Mouse (Mus musculus) heart, embryonic 15.5 days (tissue): ENCODE data around the gene Fhl3. TPM values are rescaled to one million over a fixed set of nuclear protein-coding genes. Genes with fewer than 3 reads are reported as not detected.

Source experiments
- ATAC-seq: fragments of 200-750 bp; cut with Nextera tagmentation; replicated peaks from 2 replicates; pipeline ENCODE4 v1.8.0; 2017; ENCODE audit warnings: low read depth, moderate TSS enrichment; ENCODE audit not compliant: insufficient number of reproducible peaks, insufficient read depth, low FRiP score
- H3K27ac ChIP-seq: fragments of 300-500 bp; sonication (generic); 2 replicates; pipeline ENCODE4 v1.5.1; 2015; ENCODE audit warnings: mild to moderate bottlenecking, inconsistent platforms
- H3K27me3 ChIP-seq: fragments of 300-500 bp; sonication (generic); 2 replicates; pipeline ENCODE4 v1.6.1; 2015; ENCODE audit warnings: inconsistent platforms
- H3K36me3 ChIP-seq: fragments of 300-500 bp; sonication (generic); 2 replicates; pipeline ENCODE4 v1.6.1; 2015; ENCODE audit warnings: mild to moderate bottlenecking, inconsistent platforms
- H3K4me1 ChIP-seq: fragments of 300-500 bp; sonication (generic); replicated peaks from 2 replicates; pipeline ENCODE4 v1.6.1; 2015; ENCODE audit warnings: inconsistent platforms
- H3K4me2 ChIP-seq: fragments of 300-500 bp; sonication (generic); 2 replicates; pipeline ENCODE4 v1.6.1; 2015; ENCODE audit warnings: inconsistent platforms, mild to moderate bottlenecking, moderate library complexity
- H3K4me3 ChIP-seq: fragments of 300-500 bp; sonication (generic); 2 replicates; pipeline ENCODE4 v1.5.1; 2015; ENCODE audit warnings: mild to moderate bottlenecking, inconsistent platforms
- H3K9ac ChIP-seq: fragments of 300-500 bp; sonication (generic); 2 replicates; pipeline ENCODE4 v1.6.1; 2015; ENCODE audit warnings: mild to moderate bottlenecking, inconsistent platforms
- H3K9me3 ChIP-seq: fragments of 300-500 bp; sonication (generic); replicated peaks from 2 replicates; pipeline ENCODE4 v1.6.1; 2016; ENCODE audit warnings: inconsistent platforms
- WGBS: fragments of 180-500 bp; shearing (Covaris S2); methylation state at CpG from one replicate; pipeline ENCODE4 v1.1.7; 2015; ENCODE audit warnings: mixed read lengths; 5-methylcytosine and 5-hydroxymethylcytosine counted together
- polyA plus RNA-seq: library from polyadenylated mRNA; unstranded; fragments of >200 nt; fragmentation: Nextera tagmentation; extraction: Ambion mirVana; gene quantifications from 2 replicates; pipeline ENCODE4 v1.2.1, GENCODE M21; 2015

Fhl3 gene
- polyA plus RNA-seq, 1 experiment from 2014 or later: 6.2 TPM

- H3K4me3 ChIP-seq: no peak overlapping the region
- H3K36me3 ChIP-seq: no peaks in the 10 kb centered on the region
- WGBS: 69% methylated on average over 15 of the region's 15 CpGs
- H3K27ac ChIP-seq: no peak overlapping the region
- peaks cover 98% of the 10 kb centered on the region for H3K27me3 ChIP-seq
- H3K4me1 ChIP-seq: 0 out of 2 replicates have a peak, but pooled peaks cover 3% of the 10 kb centered on the region
- H3K4me2 ChIP-seq: no peak overlapping the region
- no peak for ATAC-seq
- H3K9me3 ChIP-seq: no peaks in the 10 kb centered on the region
- H3K9ac ChIP-seq: no peak overlapping the region
These were observed 35.9 kb upstream of the Fhl3 start for GRCm38 (mm10) chr4:124664604-124665003.

DNA sequence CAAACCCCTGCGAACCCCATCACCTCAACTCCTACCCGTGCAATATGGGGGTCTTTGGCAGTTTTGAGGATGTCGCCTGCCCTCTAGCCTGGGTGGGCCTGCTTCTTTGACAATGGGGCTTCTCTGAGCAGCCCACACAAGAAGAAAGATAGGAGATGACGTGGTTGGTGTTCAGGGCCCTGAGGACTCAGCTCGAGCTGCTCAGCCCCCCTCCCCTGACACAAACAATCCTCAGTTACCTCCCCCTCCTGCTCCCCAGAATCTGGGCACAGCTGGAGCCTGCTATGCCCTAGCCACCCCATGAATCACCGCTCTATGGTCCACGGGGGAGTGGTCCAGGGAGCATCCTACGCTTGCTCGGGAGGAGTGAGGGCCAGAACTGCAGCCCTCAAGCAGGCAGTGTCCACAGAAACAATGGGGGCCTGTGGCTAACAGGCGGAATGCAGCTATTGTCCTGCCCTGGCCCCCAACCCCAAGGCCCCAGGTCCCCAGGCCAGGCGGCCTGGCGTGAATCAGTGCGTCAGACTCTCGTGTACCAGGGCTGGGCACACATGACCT, 32.9 kb upstream of the Fhl3 start:
- Histone ChIP-seq H3K4me2 (no peak overlapping the region), H3K36me3 (no peaks in the 10 kb centered on the region), H3K4me1 (peaks cover 13% of the 10 kb centered on the region), H3K4me3 (no peak overlapping the region), H3K9ac (no peak overlapping the region), H3K9me3 (no peaks in the 10 kb centered on the region), H3K27ac (no peak overlapping the region), H3K27me3 (peaks cover 94% of the 10 kb centered on the region)
- no peak for ATAC-seq
- 49% methylated on average over 14 of the region's 14 CpGs for WGBS

DNA sequence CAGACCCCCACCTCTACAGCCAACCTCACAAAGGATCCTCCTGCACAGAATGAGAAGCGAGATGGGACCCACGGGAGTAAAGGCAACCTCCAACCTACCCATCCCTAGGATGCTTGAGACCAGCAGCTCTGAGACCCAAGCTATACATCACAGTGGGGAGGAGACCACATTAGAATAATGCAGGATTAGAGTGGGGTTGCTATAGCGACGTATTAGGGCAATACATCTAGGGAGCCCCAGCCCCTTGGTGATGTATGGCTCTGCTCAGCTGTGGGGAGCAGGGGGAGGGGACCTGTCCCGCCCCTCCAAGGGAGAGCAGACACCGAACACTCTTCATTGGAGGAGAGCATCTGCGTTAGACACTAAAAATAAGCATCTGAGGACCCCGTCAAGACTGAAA, 32.4 kb upstream of the Fhl3 start:
- WGBS: 20% methylated on average over 8 of the region's 8 CpGs
- peaks cover 94% of the 10 kb centered on the region for H3K27me3 ChIP-seq
- H3K4me3 ChIP-seq: no peak overlapping the region
- no peak overlapping the region for H3K4me2 ChIP-seq
- H3K9ac ChIP-seq: no peak overlapping the region
- ATAC-seq: no peak
- H3K4me1 ChIP-seq: peaks cover 18% of the 10 kb centered on the region
- H3K36me3 ChIP-seq: no peaks in the 10 kb centered on the region
- H3K27ac ChIP-seq: no peak overlapping the region
- no peaks in the 10 kb centered on the region for H3K9me3 ChIP-seq

DNA sequence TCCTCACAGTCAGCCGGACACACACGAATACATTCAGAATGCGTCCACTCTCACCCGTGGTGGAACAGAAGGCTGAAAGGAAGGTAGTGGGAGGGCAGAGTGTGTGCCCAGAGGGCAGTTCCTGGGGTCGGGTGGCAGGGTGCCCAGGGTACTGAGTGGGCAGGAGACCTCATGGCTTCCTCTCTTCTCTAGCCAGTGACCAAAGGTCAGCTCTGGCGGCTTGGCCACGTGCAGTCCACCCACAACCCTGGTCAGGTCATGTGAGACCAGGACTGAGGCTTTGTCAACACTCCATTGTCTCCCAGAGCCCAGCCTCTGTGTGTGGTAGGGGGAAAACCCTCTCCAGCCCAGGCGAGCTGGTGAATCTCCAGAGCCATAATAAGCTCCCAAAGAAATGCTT, 30.3 kb upstream of the Fhl3 start:
- 64% methylated on average over 8 of the region's 8 CpGs for WGBS
- H3K27ac ChIP-seq: no peak overlapping the region
- no peaks in the 10 kb centered on the region for H3K36me3 ChIP-seq
- H3K4me1 ChIP-seq: peaks cover 19% of the 10 kb centered on the region
- no peak overlapping the region for H3K4me2 ChIP-seq
- H3K9ac ChIP-seq: no peak overlapping the region
- no peak overlapping the region for H3K4me3 ChIP-seq
- no peak for ATAC-seq
- no peaks in the 10 kb centered on the region for H3K9me3 ChIP-seq
- H3K27me3 ChIP-seq: peaks cover 86% of the 10 kb centered on the region

DNA sequence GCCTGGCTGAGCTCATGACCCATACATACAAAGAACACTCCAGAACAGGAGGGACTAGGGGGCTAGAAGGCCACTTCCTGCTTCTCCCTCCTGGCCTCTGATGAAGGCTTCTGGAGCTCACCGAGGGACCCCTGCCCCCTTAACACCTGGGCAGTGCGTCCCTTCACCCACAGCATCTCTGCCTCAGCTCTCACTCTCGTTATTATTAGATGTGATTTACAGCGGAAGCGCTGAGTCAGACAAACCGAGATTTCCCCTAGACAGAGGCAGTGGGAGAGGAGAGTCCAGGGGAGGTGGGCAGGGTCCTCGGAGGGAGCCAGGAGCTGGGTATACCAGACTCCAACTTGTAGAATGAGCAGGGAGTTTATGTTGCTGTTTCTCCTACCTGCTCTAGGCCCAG, 28.9 kb upstream of the Fhl3 start:
- peak overlapping the region; percentile 64; the same call in 1 of the 2 replicates for H3K4me2 ChIP-seq

GRCm38 (mm10) chr4:124672347-124673320, 27.9 kb upstream of the Fhl3 start:
- H3K4me2 ChIP-seq: peak overlapping the region; percentile 64
- peaks cover 19% of the 10 kb centered on the region for H3K4me1 ChIP-seq
- peak overlapping the region; percentile 33; the same call in 1 of the 2 replicates for H3K9ac ChIP-seq
- no peaks in the 10 kb centered on the region for H3K9me3 ChIP-seq
- H3K27me3 ChIP-seq: peaks cover 62% of the 10 kb centered on the region
- 3% methylated on average over 26 of the region's 31 CpGs for WGBS
- no peak for ATAC-seq
- peak overlapping the region; percentile 32 for H3K4me3 ChIP-seq
- H3K27ac ChIP-seq: no peak overlapping the region
- H3K36me3 ChIP-seq: peaks cover 5% of the 10 kb centered on the region; the same call in 1 of the 2 replicates

More for the DNA sequence above, 28.9 kb upstream of the Fhl3 start:
- H3K4me1 ChIP-seq: peaks cover 19% of the 10 kb centered on the region
- no peak overlapping the region for H3K27ac ChIP-seq
- ATAC-seq: no peak
- H3K9ac ChIP-seq: no peak overlapping the region
- no peaks in the 10 kb centered on the region for H3K36me3 ChIP-seq
- no peak overlapping the region for H3K4me3 ChIP-seq
- no peaks in the 10 kb centered on the region for H3K9me3 ChIP-seq
- WGBS: 20% methylated on average over 7 of the region's 7 CpGs
- peaks cover 73% of the 10 kb centered on the region for H3K27me3 ChIP-seq

- H3K27ac ChIP-seq: no peak overlapping the region
- no peak overlapping the region for H3K4me3 ChIP-seq
- H3K4me1 ChIP-seq: peaks cover 24% of the 10 kb centered on the region
- 69% methylated on average over 17 of the region's 17 CpGs for WGBS
- no peaks in the 10 kb centered on the region for H3K9me3 ChIP-seq
- H3K36me3 ChIP-seq: peaks cover 17% of the 10 kb centered on the region; the same call in 1 of the 2 replicates
- H3K27me3 ChIP-seq: peaks cover 44% of the 10 kb centered on the region
- H3K4me2 ChIP-seq: no peak overlapping the region
- ATAC-seq: no peak
- no peak overlapping the region for H3K9ac ChIP-seq
These were observed 26.0 kb upstream of the Fhl3 start for GRCm38 (mm10) chr4:124674334-124675032.

DNA sequence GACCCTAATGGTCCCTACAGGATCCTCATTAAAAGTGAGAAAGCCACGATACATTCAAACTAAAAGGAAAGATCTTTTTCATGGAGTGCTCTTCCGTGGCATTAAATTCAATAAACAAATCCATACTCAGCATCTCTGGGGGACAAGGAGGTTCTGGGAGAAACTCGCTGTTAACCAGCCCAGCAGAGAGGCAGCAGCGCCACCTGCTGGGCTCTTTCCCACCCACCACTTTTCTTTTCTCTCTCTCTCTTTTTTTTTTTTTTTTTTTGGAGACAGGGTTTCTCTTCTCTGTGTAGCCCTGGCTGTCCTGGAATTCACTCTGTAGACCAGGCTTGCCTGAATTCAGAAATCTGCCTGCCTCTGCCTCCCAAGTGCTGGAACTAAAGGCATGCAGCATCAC, 25.5 kb upstream of the Fhl3 start:
- WGBS: 4% methylated on average over 4 of the region's 4 CpGs
- Histone ChIP-seq H3K27ac (no peak overlapping the region), H3K9me3 (no peaks in the 10 kb centered on the region), H3K4me3 (no peak overlapping the region), H3K4me2 (no peak overlapping the region), H3K27me3 (peaks cover 42% of the 10 kb centered on the region), H3K36me3 (peaks cover 19% of the 10 kb centered on the region; the same call in 1 of the 2 replicates), H3K4me1 (peaks cover 25% of the 10 kb centered on the region), H3K9ac (no peak overlapping the region)
- ATAC-seq: no peak

DNA sequence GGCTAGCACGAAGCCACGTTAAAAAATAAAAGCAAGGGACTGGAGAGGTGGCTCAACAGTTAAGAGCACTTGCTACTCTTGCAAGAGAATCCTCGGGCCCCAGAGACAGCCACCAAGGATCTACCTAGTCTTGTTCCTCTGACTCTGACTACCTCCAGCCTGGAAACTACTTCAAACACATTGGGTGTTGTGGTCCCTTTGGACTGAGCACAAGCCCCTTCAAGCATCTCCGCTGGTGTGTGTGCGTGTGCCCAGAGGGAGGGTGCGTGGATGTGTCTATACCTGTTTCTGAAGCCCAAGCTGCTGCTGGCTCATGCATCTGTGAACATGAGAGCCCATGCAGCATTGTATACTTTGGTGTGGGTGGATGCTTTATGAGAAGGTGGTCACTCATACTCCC, 24.5 kb upstream of the Fhl3 start:
- Histone ChIP-seq H3K4me3 (no peak overlapping the region), H3K27ac (no peak overlapping the region), H3K9me3 (no peaks in the 10 kb centered on the region), H3K36me3 (peaks cover 26% of the 10 kb centered on the region; the same call in 1 of the 2 replicates), H3K4me2 (no peak overlapping the region), H3K4me1 (peaks cover 25% of the 10 kb centered on the region), H3K9ac (no peak overlapping the region), H3K27me3 (peaks cover 33% of the 10 kb centered on the region)
- 80% methylated on average over 6 of the region's 6 CpGs for WGBS
- no peak for ATAC-seq

DNA sequence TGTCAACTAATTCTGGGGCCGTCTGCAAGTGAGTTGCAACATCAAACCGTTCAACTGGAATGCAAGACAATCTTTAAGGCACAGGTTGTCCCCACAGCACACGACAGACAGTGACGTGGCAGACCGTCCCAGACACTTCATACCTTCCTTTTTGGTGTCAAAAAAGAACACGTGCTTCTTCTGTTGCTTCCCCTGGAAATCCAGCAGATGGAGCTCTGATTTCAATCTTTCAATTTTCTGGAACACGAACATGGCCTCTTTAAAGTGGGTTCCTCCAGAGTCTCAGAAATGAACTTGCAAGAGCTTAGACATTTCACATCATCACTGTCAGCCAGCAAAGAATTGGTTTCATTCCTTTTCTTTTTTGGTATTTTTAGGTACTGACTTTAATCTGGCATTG, 18.2 kb upstream of the Fhl3 start:
- Histone ChIP-seq H3K27me3 (no peaks in the 10 kb centered on the region), H3K9ac (no peak overlapping the region), H3K4me1 (peaks cover 11% of the 10 kb centered on the region), H3K4me3 (no peak overlapping the region), H3K4me2 (no peak overlapping the region), H3K9me3 (no peaks in the 10 kb centered on the region), H3K36me3 (peaks cover 68% of the 10 kb centered on the region), H3K27ac (no peak overlapping the region)
- no peak for ATAC-seq
- 52% methylated on average over 7 of the region's 7 CpGs for WGBS

- Histone ChIP-seq H3K9me3 (no peaks in the 10 kb centered on the region), H3K4me2 (no peak overlapping the region), H3K4me3 (no peak overlapping the region), H3K27ac (no peak overlapping the region), H3K4me1 (peaks cover 11% of the 10 kb centered on the region), H3K36me3 (peaks cover 62% of the 10 kb centered on the region), H3K9ac (no peak overlapping the region), H3K27me3 (no peaks in the 10 kb centered on the region)
- no peak for ATAC-seq
- 84% methylated on average over 4 of the region's 4 CpGs for WGBS
These were observed 17.0 kb upstream of the Fhl3 start for GRCm38 (mm10) chr4:124683474-124683873.
